Mouse (Mus musculus) kidney, embryonic 14.5 days (tissue): Measurements from ENCODE around the gene Krt16. TPM values are rescaled to one million over a fixed set of nuclear protein-coding genes. Genes with fewer than 3 reads are reported as not detected.
A peak's percentile ranks its signal among the peaks of the same experiment; 100 is the strongest.

Source experiments
- ATAC-seq: fragments of 200-750 bp; cut with Nextera tagmentation; 2 replicates; pipeline ENCODE4 v1.8.0; 2017; ENCODE audit warnings: moderate number of reproducible peaks, mild to moderate bottlenecking, moderate TSS enrichment, moderate library complexity; ENCODE audit not compliant: low FRiP score, low TSS enrichment
- H3K27ac ChIP-seq: fragments of 300-500 bp; sonication (generic); 2 replicates; pipeline ENCODE4 v1.5.1; 2014; ENCODE audit warnings: low read depth, mild to moderate bottlenecking, low read length, moderate library complexity, mixed read lengths
- H3K27me3 ChIP-seq: fragments of 300-500 bp; sonication (generic); 2 replicates; pipeline ENCODE4 v1.6.1; 2014; ENCODE audit warnings: mild to moderate bottlenecking, low read length; ENCODE audit not compliant: control insufficient read depth, insufficient read depth
- H3K36me3 ChIP-seq: fragments of 300-500 bp; sonication (generic); 2 replicates; pipeline ENCODE4 v1.6.1; 2014; ENCODE audit warnings: low read length, mixed read lengths; ENCODE audit not compliant: control insufficient read depth, insufficient read depth
- H3K4me1 ChIP-seq: fragments of 300-500 bp; sonication (generic); 2 replicates; pipeline ENCODE4 v1.6.1; 2014; ENCODE audit warnings: low read length, mixed read lengths; ENCODE audit not compliant: control insufficient read depth, insufficient read depth
- H3K4me2 ChIP-seq: fragments of 300-500 bp; sonication (generic); replicated peaks from 2 replicates; pipeline ENCODE4 v1.6.1; 2014; ENCODE audit warnings: low read depth, mild to moderate bottlenecking, low read length
- H3K4me3 ChIP-seq: fragments of 300-500 bp; sonication (generic); 2 replicates; pipeline ENCODE4 v1.5.1; 2014; ENCODE audit warnings: mild to moderate bottlenecking, low read length
- H3K9ac ChIP-seq: fragments of 300-500 bp; sonication (generic); 2 replicates; pipeline ENCODE4 v1.6.1; 2014; ENCODE audit warnings: low read depth, mild to moderate bottlenecking, low read length, moderate library complexity
- H3K9me3 ChIP-seq: fragments of 300-500 bp; sonication (generic); 2 replicates; pipeline ENCODE4 v1.6.1; 2016; ENCODE audit warnings: low read length; ENCODE audit not compliant: control insufficient read depth
- WGBS: fragments of 180-500 bp; shearing (Covaris S2); extraction: QIAGEN DNeasy Blood & Tissue Kit; methylation state at CpG from one replicate; pipeline ENCODE4 v1.1.7; 2014; 5-methylcytosine and 5-hydroxymethylcytosine counted together
- polyA plus RNA-seq: library from polyadenylated mRNA; unstranded; fragments of >200 nt; fragmentation: Nextera tagmentation; extraction: Ambion mirVana; gene quantifications from 2 replicates; pipeline ENCODE4 v1.2.1, GENCODE M21; 2014

The Krt16 gene
- polyA plus RNA-seq: not detected in 2 replicates

- Histone ChIP-seq H3K27me3 (no peaks in the 10 kb centered on the region), H3K4me2 (no peak within 1 kb of the TSS), H3K27ac (no peak within 1 kb of the TSS), H3K4me3 (no peak within 1 kb of the TSS), H3K9ac (no peak within 1 kb of the TSS), H3K36me3 (no peaks in the 10 kb centered on the region), H3K9me3 (no peaks in the 10 kb centered on the region), H3K4me1 (no peaks in the 10 kb centered on the region)
- ATAC-seq: no peak
- WGBS: 81% methylated on average over 7 of the region's 7 CpGs
Observed at GRCm38 (mm10) chr11:100248852-100249465, at the start of gene Krt16. Gene Krt16, minus strand, starts transcription at chr11:100248902.

- no peak overlapping the region for H3K9ac ChIP-seq
- no peaks in the 10 kb centered on the region for H3K9me3 ChIP-seq
- no peaks in the 10 kb centered on the region for H3K4me1 ChIP-seq
- H3K27ac ChIP-seq: no peak overlapping the region
- no peak overlapping the region for H3K4me3 ChIP-seq
- ATAC-seq: no peak
- no peaks in the 10 kb centered on the region for H3K36me3 ChIP-seq
- no peak overlapping the region for H3K4me2 ChIP-seq
- WGBS: 35% methylated on average over 5 of the region's 5 CpGs
- H3K27me3 ChIP-seq: no peaks in the 10 kb centered on the region
Observed at GRCm38 (mm10) chr11:100297801-100298200, 49.1 kb upstream of the Krt16 start.

GRCm38 (mm10) chr11:100295308-100295707 is 46.6 kb upstream of the Krt16 start:
- Histone ChIP-seq H3K27me3 (no peaks in the 10 kb centered on the region), H3K9me3 (no peaks in the 10 kb centered on the region), H3K4me2 (no peak overlapping the region), H3K4me3 (no peak overlapping the region), H3K9ac (no peak overlapping the region), H3K4me1 (no peaks in the 10 kb centered on the region), H3K36me3 (no peaks in the 10 kb centered on the region), H3K27ac (no peak overlapping the region)
- ATAC-seq: peak; percentile 44; the same call in 1 of the 2 replicates
- 4% methylated on average over 10 of the region's 10 CpGs for WGBS

GRCm38 (mm10) chr11:100292884-100293283 is 44.2 kb upstream of the Krt16 start:
- H3K27ac ChIP-seq: no peak overlapping the region
- H3K4me2 ChIP-seq: no peak overlapping the region
- no peaks in the 10 kb centered on the region for H3K9me3 ChIP-seq
- H3K4me3 ChIP-seq: no peak overlapping the region
- H3K36me3 ChIP-seq: no peaks in the 10 kb centered on the region
- no peak overlapping the region for H3K9ac ChIP-seq
- no peaks in the 10 kb centered on the region for H3K27me3 ChIP-seq
- H3K4me1 ChIP-seq: no peaks in the 10 kb centered on the region
- no peak for ATAC-seq
- WGBS: 55% methylated on average over 6 of the region's 6 CpGs

- no peaks in the 10 kb centered on the region for H3K36me3 ChIP-seq
- H3K4me2 ChIP-seq: no peak overlapping the region
- H3K9me3 ChIP-seq: no peaks in the 10 kb centered on the region
- no peak overlapping the region for H3K4me3 ChIP-seq
- H3K27ac ChIP-seq: no peak overlapping the region
- WGBS: 47% methylated on average over 5 of the region's 5 CpGs
- no peak overlapping the region for H3K9ac ChIP-seq
- H3K4me1 ChIP-seq: no peaks in the 10 kb centered on the region
- H3K27me3 ChIP-seq: no peaks in the 10 kb centered on the region
- no peak for ATAC-seq
Observed at GRCm38 (mm10) chr11:100290235-100290634, 41.5 kb upstream of the Krt16 start.

- WGBS: 86% methylated on average over 6 of the region's 6 CpGs
- no peak for ATAC-seq
- H3K9me3 ChIP-seq: no peaks in the 10 kb centered on the region
- no peak overlapping the region for H3K9ac ChIP-seq
- no peaks in the 10 kb centered on the region for H3K36me3 ChIP-seq
- H3K27me3 ChIP-seq: no peaks in the 10 kb centered on the region
- no peaks in the 10 kb centered on the region for H3K4me1 ChIP-seq
- H3K4me3 ChIP-seq: no peak overlapping the region
- no peak overlapping the region for H3K27ac ChIP-seq
- H3K4me2 ChIP-seq: no peak overlapping the region
Observed at GRCm38 (mm10) chr11:100288942-100289341, 40.2 kb upstream of the Krt16 start.

- H3K4me1 ChIP-seq: no peaks in the 10 kb centered on the region
- no peak for ATAC-seq
- no peak overlapping the region for H3K4me3 ChIP-seq
- H3K9me3 ChIP-seq: no peaks in the 10 kb centered on the region
- no peak overlapping the region for H3K9ac ChIP-seq
- no peaks in the 10 kb centered on the region for H3K27me3 ChIP-seq
- WGBS: 50% methylated on average over 10 of the region's 10 CpGs
- H3K4me2 ChIP-seq: no peak overlapping the region
- no peaks in the 10 kb centered on the region for H3K36me3 ChIP-seq
- no peak overlapping the region for H3K27ac ChIP-seq
Observed at GRCm38 (mm10) chr11:100287024-100287423, 38.3 kb upstream of the Krt16 start.

- H3K4me3 ChIP-seq: no peak overlapping the region
- 76% methylated on average over 4 of the region's 4 CpGs for WGBS
- no peaks in the 10 kb centered on the region for H3K4me1 ChIP-seq
- no peaks in the 10 kb centered on the region for H3K27me3 ChIP-seq
- H3K27ac ChIP-seq: no peak overlapping the region
- H3K9me3 ChIP-seq: no peaks in the 10 kb centered on the region
- H3K36me3 ChIP-seq: no peaks in the 10 kb centered on the region
- H3K9ac ChIP-seq: no peak overlapping the region
- H3K4me2 ChIP-seq: no peak overlapping the region
- ATAC-seq: no peak
Observed at GRCm38 (mm10) chr11:100284988-100285387, 36.3 kb upstream of the Krt16 start.

- Histone ChIP-seq H3K36me3 (no peaks in the 10 kb centered on the region), H3K9ac (no peak overlapping the region), H3K27me3 (no peaks in the 10 kb centered on the region), H3K4me1 (no peaks in the 10 kb centered on the region), H3K27ac (no peak overlapping the region), H3K9me3 (no peaks in the 10 kb centered on the region), H3K4me2 (no peak overlapping the region), H3K4me3 (no peak overlapping the region)
- ATAC-seq: peak; percentile 59; the same call in 1 of the 2 replicates
- WGBS: 24% methylated on average over 10 of the region's 10 CpGs
Observed at GRCm38 (mm10) chr11:100282549-100282948, 33.8 kb upstream of the Krt16 start.
